Mouse (Mus musculus): ENCODE measurements around the gene Cacul1. TPM values are rescaled to one million over a fixed set of nuclear protein-coding genes. Genes with fewer than 3 reads are reported as not detected.

Gene Cacul1
- polyA plus RNA-seq, 1 experiment from 2014 or later = 9.4 TPM

- 13% methylated on average over 1 of the region's 1 CpGs for WGBS (ENCODE audit: insufficient replicate concordance)
- Histone ChIP-seq H3K27ac (replicated peaks) (no peak overlapping the region), H3K4me3 (replicated peaks) (no peak overlapping the region), H3K36me3 (replicated peaks) (no peaks in the 10 kb centered on the region), H3K27me3 (no peaks in the 10 kb centered on the region), H3K9ac (no peak overlapping the region), H3K4me2 (no peak overlapping the region), H3K9me3 (replicated peaks) (no peaks in the 10 kb centered on the region), H3K4me1 (replicated peaks) (no peaks in the 10 kb centered on the region)
- no peak for ATAC-seq (ENCODE audit: insufficient read depth)
These were observed 102.0 kb downstream of the Cacul1 start for GRCm38 (mm10) chr19:60478859-60479258.

GRCm38 (mm10) chr19:60477788-60478187 is 103.0 kb downstream of the Cacul1 start:
- Histone ChIP-seq H3K36me3 (replicated peaks) (no peaks in the 10 kb centered on the region), H3K27me3 (no peaks in the 10 kb centered on the region), H3K4me1 (replicated peaks) (no peaks in the 10 kb centered on the region), H3K4me2 (no peak overlapping the region), H3K9me3 (replicated peaks) (no peaks in the 10 kb centered on the region), H3K27ac (replicated peaks) (no peak overlapping the region), H3K4me3 (replicated peaks) (no peak overlapping the region), H3K9ac (no peak overlapping the region)
- 28% methylated on average over 2 of the region's 2 CpGs for WGBS (ENCODE audit: insufficient replicate concordance)
- no peak for ATAC-seq (ENCODE audit: insufficient read depth)

Small RNA genes within 50 kb of the gene (microRNA-seq; reads per million reads assigned to microRNA genes)
- gene Gm25238 = not detected

Other genes starting within 250 kb of the Cacul1 start
- gene Prlhr, start 112.7 kb downstream of the Cacul1 start, polyA plus RNA-seq (2015; fragmentation: Nextera tagmentation; extraction: Ambion mirVana) = not detected in 2 replicates
- 1.2 and 1.3 TPM in 2 replicates for gene Nanos1, start 175.0 kb upstream of the Cacul1 start, polyA plus RNA-seq (2015; fragmentation: Nextera tagmentation; extraction: Ambion mirVana)
- 74.9 and 78.5 TPM in 2 replicates for gene Eif3a, start 209.6 kb upstream of the Cacul1 start, polyA plus RNA-seq (2015; fragmentation: Nextera tagmentation; extraction: Ambion mirVana)
- gene Fam45a, start 230.6 kb upstream of the Cacul1 start, polyA plus RNA-seq (2015; fragmentation: Nextera tagmentation; extraction: Ambion mirVana) = 20.2 and 20.9 TPM in 2 replicates